ENCODE assay signal across 22 mouse cellular contexts in genomic region chr15:62224798-62225197, GRCm38 (mm10).
A peak's percentile ranks its signal among the peaks of the same experiment; 100 is the strongest.
DNase-seq lines count a peak whose midpoint lies in the region; ATAC-seq and TF ChIP-seq lines count a peak whose summit lies in the region.
"Had no signal": no experiment of that assay in that cellular context is flagged by ENCODE, and none has a peak within 500 bp of the region (broad histone marks: within the 10 kb centered on the region; RNA-seq: fewer than 3 reads in every experiment).

No protein-coding gene starts in this region.

- peaks cover 39% of the 10 kb centered on the region for H3K79me2 ChIP-seq in MEL (ENCODE audit: control insufficient read depth, insufficient read depth, low read length, poor library complexity)

- TF ChIP-seq CTCF in MEL (IDR thresholded peaks at IDR 0.05 in 2 of 3, conservative IDR thresholded peaks at IDR 0.05 in 1 of 3; ENCODE audit: control insufficient read depth in 1 of 3, insufficient read depth in 1 of 3, low read depth in 2 of 3, low read length in 3 of 3, poor library complexity in 1 of 3, severe bottlenecking in 1 of 3), result no peak

- H3K4me1 ChIP-seq in liver, embryonic 13.5 days (replicated peaks), result peaks cover 69% of the 10 kb centered on the region
- H3K4me1 ChIP-seq in MEL (ENCODE audit: control insufficient read depth in 1 of 2, insufficient read depth in 2 of 2, low read length in 2 of 2), result peaks cover 20 to 43% of the 10 kb centered on the region in 2 experiments
- H3K4me1 ChIP-seq in liver, embryonic 15.5 days (replicated peaks), result peaks cover 59% of the 10 kb centered on the region
- no peaks in the 10 kb centered on the region for H3K4me1 ChIP-seq in forebrain, embryonic 14.5 days (ENCODE audit: control insufficient read depth, insufficient read depth, low read length)
- H3K4me1 ChIP-seq: embryonic facial prominence, embryonic 12.5 days; embryonic facial prominence, embryonic 15.5 days; forebrain, embryonic 15.5 days; hindbrain, embryonic 12.5 days; hindbrain, embryonic 15.5 days had no signal

- no peak; a peak in 1 of 4 replicates for TF ChIP-seq POLR2A in MEL (IDR thresholded peaks at IDR 0.05; ENCODE audit: control insufficient read depth in 1 of 2, insufficient read depth in 1 of 2, low read depth in 1 of 2, low read length in 2 of 2, poor library complexity in 1 of 2)

- H3K27me3 ChIP-seq in liver, embryonic 13.5 days, result no peaks in the 10 kb centered on the region
- H3K27me3 ChIP-seq in MEL (ENCODE audit: control insufficient read depth in 1 of 2, insufficient read depth in 2 of 2, low read length in 2 of 2), result no peaks in the 10 kb centered on the region
- H3K27me3 ChIP-seq in liver, embryonic 15.5 days, result no peaks in the 10 kb centered on the region
- H3K27me3 ChIP-seq in forebrain, embryonic 14.5 days (replicated peaks; ENCODE audit: control insufficient read depth, insufficient read depth, low read length), result no peaks in the 10 kb centered on the region
- H3K27me3 ChIP-seq: embryonic facial prominence, embryonic 12.5 days; embryonic facial prominence, embryonic 15.5 days; forebrain, embryonic 15.5 days; hindbrain, embryonic 12.5 days; hindbrain, embryonic 15.5 days had no signal

- no peak for DNase-seq in liver, embryonic 13.5 days
- DNase-seq in liver (no peak), MEL (ENCODE audit: low read depth, low spot score) (peak; percentile 58)
- peak; percentile 25 for DNase-seq in naive thymus-derived CD4-positive, alpha-beta T cell, adult 2 months (ENCODE audit: low read depth)
- no peak for DNase-seq in forebrain, embryonic 14.5 days (ENCODE audit: low spot score)
- no peak for DNase-seq in thymus, postnatal 0 days (ENCODE audit: low spot score)
- DNase-seq: adrenal gland, adult 2 months; adrenal gland, postnatal 14 days; cerebellum, adult 11-12 months; cerebellum, adult 9-11 months; cerebellum, postnatal 25 days; gastrocnemius, postnatal 25 days; heart, adult 2 months had no signal

- peak overlapping the region; percentile 87 for H3K27ac ChIP-seq in liver, embryonic 13.5 days
- H3K27ac ChIP-seq in MEL (ENCODE audit: control insufficient read depth, low read depth, low read length), result peak overlapping the region; percentile 96
- H3K27ac ChIP-seq in liver, embryonic 15.5 days (replicated peaks), result peak overlapping the region; percentile 82; the same call in 1 of the 2 replicates
- no peak overlapping the region for H3K27ac ChIP-seq in forebrain, embryonic 14.5 days (ENCODE audit: low read depth, low read length)
- H3K27ac ChIP-seq: embryonic facial prominence, embryonic 12.5 days; embryonic facial prominence, embryonic 15.5 days; forebrain, embryonic 15.5 days; heart, adult 2 months; heart, embryonic 10.5 days; hindbrain, embryonic 12.5 days; hindbrain, embryonic 15.5 days had no signal

- TF ChIP-seq EP300 in MEL (IDR thresholded peaks at IDR 0.05; ENCODE audit: low read depth in 1 of 2, low read length in 2 of 2), result no peak

- no peak overlapping the region for H3K4me2 ChIP-seq in liver, embryonic 13.5 days
- no peak overlapping the region for H3K4me2 ChIP-seq in liver, embryonic 15.5 days
- H3K4me2 ChIP-seq in forebrain, embryonic 14.5 days (ENCODE audit: low read length), result no peak overlapping the region
- H3K4me2 ChIP-seq: embryonic facial prominence, embryonic 12.5 days; embryonic facial prominence, embryonic 15.5 days; forebrain, embryonic 15.5 days; hindbrain, embryonic 12.5 days; hindbrain, embryonic 15.5 days had no signal

- no peak overlapping the region for H3K9ac ChIP-seq in liver, embryonic 13.5 days
- peak overlapping the region; percentile 76 for H3K9ac ChIP-seq in MEL (ENCODE audit: control insufficient read depth, low read depth, low read length, poor library complexity, severe bottlenecking)
- H3K9ac ChIP-seq in liver, embryonic 15.5 days, result no peak overlapping the region
- H3K9ac ChIP-seq in forebrain, embryonic 14.5 days (ENCODE audit: low read length), result no peak overlapping the region
- H3K9ac ChIP-seq: embryonic facial prominence, embryonic 12.5 days; embryonic facial prominence, embryonic 15.5 days; forebrain, embryonic 15.5 days; hindbrain, embryonic 12.5 days; hindbrain, embryonic 15.5 days had no signal

- no peak for ATAC-seq in liver, embryonic 13.5 days (ENCODE audit: low read depth)
- no peak for ATAC-seq in liver, embryonic 15.5 days (ENCODE audit: insufficient read depth)
- ATAC-seq in megakaryocyte, adult 5-6 weeks (ENCODE audit: poor library complexity, severe bottlenecking), result no peak
- no peak for ATAC-seq in forebrain, embryonic 14.5 days
- ATAC-seq: forebrain, embryonic 15.5 days had no signal

- TF ChIP-seq RAD21 in MEL (IDR thresholded peaks at IDR 0.05; ENCODE audit: low read depth, low read length), result no peak

- H3K4me3 ChIP-seq in liver, embryonic 13.5 days (replicated peaks), result no peak overlapping the region
- H3K4me3 ChIP-seq in MEL (ENCODE audit: control insufficient read depth in 1 of 2, insufficient read depth in 1 of 2, low read depth in 2 of 2, low read length in 2 of 2), result no peak overlapping the region
- H3K4me3 ChIP-seq in liver, embryonic 15.5 days (replicated peaks), result no peak overlapping the region
- H3K4me3 ChIP-seq in forebrain, embryonic 14.5 days (ENCODE audit: low read depth, low read length), result no peak overlapping the region
- H3K4me3 ChIP-seq: embryonic facial prominence, embryonic 12.5 days; embryonic facial prominence, embryonic 15.5 days; forebrain, embryonic 15.5 days; heart, adult 2 months; heart, embryonic 10.5 days; hindbrain, embryonic 12.5 days; hindbrain, embryonic 15.5 days had no signal

- H3K36me3 ChIP-seq in liver, embryonic 13.5 days, result peaks cover 4% of the 10 kb centered on the region; the same call in 1 of the 2 replicates
- H3K36me3 ChIP-seq in MEL (ENCODE audit: control insufficient read depth in 1 of 2, insufficient read depth in 2 of 2, low read length in 2 of 2), result peaks cover 31 to 63% of the 10 kb centered on the region in 2 experiments
- no peaks in the 10 kb centered on the region for H3K36me3 ChIP-seq in liver, embryonic 15.5 days (replicated peaks)
- H3K36me3 ChIP-seq in forebrain, embryonic 14.5 days (ENCODE audit: control insufficient read depth, insufficient read depth, low read length), result no peaks in the 10 kb centered on the region
- H3K36me3 ChIP-seq: embryonic facial prominence, embryonic 12.5 days; embryonic facial prominence, embryonic 15.5 days; forebrain, embryonic 15.5 days; G1E; heart, embryonic 10.5 days; hindbrain, embryonic 12.5 days; hindbrain, embryonic 15.5 days had no signal

- H3K9me3 ChIP-seq in liver, embryonic 13.5 days (replicated peaks), result no peaks in the 10 kb centered on the region
- H3K9me3 ChIP-seq in MEL (replicated peaks; ENCODE audit: insufficient read depth, low read length), result no peaks in the 10 kb centered on the region
- H3K9me3 ChIP-seq in liver, embryonic 15.5 days (replicated peaks), result no peaks in the 10 kb centered on the region
- H3K9me3 ChIP-seq in forebrain, embryonic 14.5 days (replicated peaks; ENCODE audit: control insufficient read depth, low read length), result no peaks in the 10 kb centered on the region
- H3K9me3 ChIP-seq: embryonic facial prominence, embryonic 12.5 days; embryonic facial prominence, embryonic 15.5 days; forebrain, embryonic 15.5 days; G1E; heart, embryonic 10.5 days; hindbrain, embryonic 12.5 days; hindbrain, embryonic 15.5 days had no signal

TF ChIP-seq in MEL, 35 proteins besides CTCF, POLR2A, EP300 and RAD21:
- no peak for TF ChIP-seq E2F4 (IDR thresholded peaks at IDR 0.05; ENCODE audit: borderline replicate concordance, low read depth, low read length)
- TF ChIP-seq ZNF384 (IDR thresholded peaks at IDR 0.05; ENCODE audit: low read depth, low read length), result no peak
- TF ChIP-seq MYC (IDR thresholded peaks at IDR 0.05; ENCODE audit: low read depth, low read length), result no peak
- no peak for TF ChIP-seq HCFC1 (IDR thresholded peaks at IDR 0.05; ENCODE audit: low read depth, low read length)
- TF ChIP-seq POLR2AphosphoS2 (IDR thresholded peaks at IDR 0.05; ENCODE audit: low read length), result no peak
- no peak for TF ChIP-seq MAFK (IDR thresholded peaks at IDR 0.05; ENCODE audit: borderline replicate concordance, low read depth, low read length)
- no peak for TF ChIP-seq ZC3H11A (IDR thresholded peaks at IDR 0.05; ENCODE audit: low read depth, low read length)
- no peak for TF ChIP-seq RCOR1 (IDR thresholded peaks at IDR 0.05; ENCODE audit: low read depth, low read length)
- no peak for TF ChIP-seq MYB (IDR thresholded peaks at IDR 0.05; ENCODE audit: low read depth, low read length)
- TF ChIP-seq USF1 (IDR thresholded peaks at IDR 0.05; ENCODE audit: low read depth, low read length), result no peak
- TF ChIP-seq MEF2A (IDR thresholded peaks at IDR 0.05; ENCODE audit: extremely low read depth, insufficient replicate concordance, low read depth, low read length, poor library complexity, severe bottlenecking), result no peak
- TF ChIP-seq NRF1 (IDR thresholded peaks at IDR 0.05; ENCODE audit: insufficient read depth, low read depth, low read length, poor library complexity, severe bottlenecking), result no peak
- TF ChIP-seq ELF1 (IDR thresholded peaks at IDR 0.05; ENCODE audit: low read depth, low read length), result no peak

Comparison
In these comparisons a context has a peak if more than half of its experiments do, and no peak if none do; other contexts are left out.
1. DNase-seq: peak in MEL (single experiment) and naive thymus-derived CD4-positive, alpha-beta T cell, adult 2 months (single experiment); none in liver, embryonic 13.5 days (single experiment), liver (single experiment), forebrain, embryonic 14.5 days (single experiment) and thymus, postnatal 0 days (single experiment).